Mouse (Mus musculus): ENCODE data around the gene Rwdd4a.

GRCm38 (mm10) chr8:47493106-47493505 lies 40.4 kb upstream of the Rwdd4a start:
- no peak for TF ChIP-seq CTCF (IDR thresholded peaks at IDR 0.05; ENCODE audit: low read depth)
- TF ChIP-seq EP300 (IDR thresholded peaks at IDR 0.05; ENCODE audit: low read depth), result no peak
